Mouse (Mus musculus) kidney, postnatal 4 days (tissue): ENCODE measurements at regions not wholly inside any gene's neighbourhood (a gene's known extent, or its start where the extent isn't known, plus 50 kb on each side); places are given as distances from the start of the nearest gene placed in this dataset.
A peak's percentile ranks its signal among the peaks of the same experiment; 100 is the strongest.

ENCODE experiments used
- DNase-seq, 2 experiments: peaks; one replicate each; pipeline ENCODE4 v3.0.0; 2021; ENCODE audit warnings: mixed read lengths in 2 of 2

GRCm38 (mm10) chr1:149556381-149556780 is 404.7 kb downstream of the Pla2g4a start:
- peak; percentile 63 to 73 for DNase-seq

DNA sequence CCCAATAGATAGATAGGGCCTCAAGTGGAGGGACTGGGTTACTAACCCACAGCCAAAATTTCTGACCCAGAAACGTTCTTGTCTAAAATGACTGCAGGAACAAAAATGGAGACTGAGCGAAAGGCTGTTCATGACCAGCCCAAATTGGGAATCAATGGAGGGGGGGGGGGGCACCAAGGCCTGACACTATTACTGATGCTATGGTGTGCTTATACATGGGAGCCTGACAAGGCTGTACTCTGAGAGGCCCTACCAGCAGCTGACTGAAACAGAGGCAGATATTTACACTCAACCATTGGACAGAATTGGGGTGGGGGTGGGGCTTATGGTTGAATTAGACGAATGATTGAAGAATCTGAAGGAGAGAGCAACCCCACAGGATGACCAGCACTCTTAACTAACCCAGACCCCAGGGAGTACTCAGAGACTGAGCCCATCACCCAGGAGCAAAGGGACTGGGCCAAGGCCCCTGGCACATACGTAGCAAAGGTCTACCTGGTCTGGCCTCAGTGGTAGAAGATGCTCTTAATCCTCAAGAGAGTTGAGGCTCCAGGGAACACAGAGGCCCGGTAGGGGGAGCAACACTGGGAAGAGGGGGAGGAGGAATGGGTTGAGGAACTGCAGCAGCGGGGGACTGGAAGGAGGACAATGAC is 405.6 kb downstream of the Pla2g4a start:
- DNase-seq = peak in 1 of 2 experiments; percentile 2

DNA sequence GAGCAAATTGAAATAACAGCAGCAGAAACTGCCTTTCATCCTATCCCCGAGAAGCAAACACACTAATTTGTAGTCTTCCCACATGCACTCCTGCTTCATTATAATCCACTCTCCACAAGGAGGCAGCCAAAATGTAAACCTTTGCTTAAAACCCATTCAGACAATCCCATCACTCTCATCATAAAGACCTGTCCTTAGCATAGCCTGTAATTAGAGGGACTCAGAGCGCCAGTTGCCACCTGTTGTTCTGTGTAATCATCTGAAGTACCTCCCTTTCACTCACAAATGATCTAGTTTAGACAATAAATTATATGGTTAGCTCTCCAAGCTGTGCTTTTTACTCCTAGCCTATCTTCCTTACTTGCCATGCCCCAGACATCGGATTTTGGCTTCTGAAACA is 415.0 kb downstream of the Pla2g4a start:
- no peak for DNase-seq

GRCm38 (mm10) chr1:149541386-149541785 is 419.7 kb downstream of the Pla2g4a start:
- no peak for DNase-seq

DNA sequence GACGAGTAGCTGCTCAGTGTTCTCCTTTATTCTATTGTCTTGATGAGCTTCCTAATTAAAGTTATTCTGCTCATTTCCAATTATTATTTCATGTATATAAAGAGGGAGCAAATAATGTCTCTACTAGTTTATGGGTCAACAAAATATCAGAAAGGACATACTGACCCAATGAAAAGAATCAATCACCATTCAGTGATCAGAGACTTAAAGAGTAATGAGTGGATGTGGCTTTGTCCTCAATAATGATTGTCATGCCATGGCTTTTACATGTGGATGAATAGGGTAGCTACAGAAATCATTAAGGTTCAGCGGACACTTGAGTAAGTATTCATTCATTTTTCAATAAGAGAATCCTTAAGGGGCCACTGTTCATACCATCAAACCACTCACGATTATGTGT is 427.4 kb downstream of the Pla2g4a start:
- no peak for DNase-seq
